Mouse (Mus musculus): ENCODE results near the gene Lage3. TPM values are rescaled to one million over a fixed set of nuclear protein-coding genes. Genes with fewer than 3 reads are reported as not detected.

The Lage3 gene
- polyA plus RNA-seq, 2 experiments, result 51.9 to 57.5 TPM

- peak; percentile 96 for ATAC-seq (ENCODE audit: insufficient read depth)
- TF ChIP-seq EP300 (IDR thresholded peaks at IDR 0.05; ENCODE audit: low read depth), result no peak
- no peak for TF ChIP-seq CTCF (IDR thresholded peaks at IDR 0.05; ENCODE audit: low read depth)
- peak within 1 kb of the TSS; percentile 74 to 76 for H3K4me3 ChIP-seq (ENCODE audit: insufficient read depth in 1 of 2, low read depth in 2 of 2, low read length in 2 of 2)
- peak within 1 kb of the TSS; percentile 71 for H3K27ac ChIP-seq
- H3K4me1 ChIP-seq (replicated peaks; ENCODE audit: control insufficient read depth in 2 of 2, insufficient read depth in 2 of 2, low read length in 1 of 2), result peaks cover 0 to 15% of the 10 kb centered on the region in 2 experiments; a peak in 3 of 4 replicates
- H3K9ac ChIP-seq (replicated peaks), result peak within 1 kb of the TSS; percentile 84
- no peaks in the 10 kb centered on the region for H3K9me3 ChIP-seq (ENCODE audit: control insufficient read depth, low read length)
- H3K36me3 ChIP-seq (replicated peaks; ENCODE audit: control insufficient read depth, insufficient read depth, low read depth), result peaks cover 7% of the 10 kb centered on the region
- peak within 1 kb of the TSS; percentile 87 for H3K4me2 ChIP-seq (ENCODE audit: low read depth)
- no peaks in the 10 kb centered on the region for H3K27me3 ChIP-seq (ENCODE audit: control insufficient read depth, insufficient read depth, low read length)
- 14% methylated on average over 59 of the region's 59 CpGs for WGBS (ENCODE audit: insufficient replicate concordance)
- peak; percentile 74 to 76 (median 75) for DNase-seq (ENCODE audit: low read depth in 3 of 3, low spot score in 3 of 3)
Measured at GRCm38 (mm10) chrX:74312540-74313464, 40.6 kb downstream of the Lage3 start, which contains the start of gene Fam50a. Gene Fam50a (plus strand): TSS chrX:74313033.

GRCm38 (mm10) chrX:74304867-74305700, 48.3 kb downstream of the Lage3 start, which contains the start of gene Gdi1:
Gene Gdi1 (plus strand): TSS chrX:74304998.
- H3K36me3 ChIP-seq (replicated peaks; ENCODE audit: control insufficient read depth, insufficient read depth, low read depth), result peaks cover 27% of the 10 kb centered on the region
- peak within 1 kb of the TSS; percentile 74 for H3K9ac ChIP-seq (replicated peaks)
- ATAC-seq (ENCODE audit: insufficient read depth), result peak; percentile 88
- H3K4me3 ChIP-seq (ENCODE audit: insufficient read depth in 1 of 2, low read depth in 2 of 2, low read length in 2 of 2), result peak within 1 kb of the TSS; percentile 70 to 99
- peak; percentile 52 to 66 (median 66) for DNase-seq (ENCODE audit: low read depth in 3 of 3, low spot score in 3 of 3)
- WGBS (ENCODE audit: insufficient replicate concordance), result 8% methylated on average over 40 of the region's 41 CpGs
- H3K9me3 ChIP-seq (ENCODE audit: control insufficient read depth, low read length), result no peaks in the 10 kb centered on the region
- peak within 1 kb of the TSS; percentile 76 for H3K4me2 ChIP-seq (ENCODE audit: low read depth)
- H3K27me3 ChIP-seq (ENCODE audit: control insufficient read depth, insufficient read depth, low read length), result no peaks in the 10 kb centered on the region
- TF ChIP-seq EP300 (IDR thresholded peaks at IDR 0.05; ENCODE audit: low read depth), result peak; percentile 24; the same call in 1 of the 2 replicates
- TF ChIP-seq CTCF (IDR thresholded peaks at IDR 0.05; ENCODE audit: low read depth), result peak; percentile 36
- H3K4me1 ChIP-seq (replicated peaks; ENCODE audit: control insufficient read depth in 2 of 2, insufficient read depth in 2 of 2, low read length in 1 of 2), result peaks cover 0 to 3% of the 10 kb centered on the region in 2 experiments; a peak in 2 of 4 replicates
- peak within 1 kb of the TSS; percentile 70 for H3K27ac ChIP-seq

Small RNA genes lying within 50 kb of the gene (microRNA-seq; reads per million reads assigned to microRNA genes)
- gene Mir7092, result 1.3 reads per million

Other genes with a start within 250 kb of the Lage3 start
- not detected in 2 replicates for gene Opn1mw, start 226.2 kb downstream of the Lage3 start, polyA plus RNA-seq (2012; rRNA removed)
- not detected in 2 replicates for gene Opn1mw, start 226.2 kb downstream of the Lage3 start, polyA plus RNA-seq (2014; fragmentation: Nextera tagmentation; extraction: Ambion mirVana)
- gene Mecp2, start 218.3 kb downstream of the Lage3 start, polyA plus RNA-seq (2012; rRNA removed), result 2.2 and 3.2 TPM in 2 replicates
- gene Mecp2, start 218.3 kb downstream of the Lage3 start, polyA plus RNA-seq (2014; fragmentation: Nextera tagmentation; extraction: Ambion mirVana), result 4.4 and 6.0 TPM in 2 replicates
- not detected in 2 replicates for gene Tex28, start 185.8 kb downstream of the Lage3 start, polyA plus RNA-seq (2012; rRNA removed)
- gene Tex28, start 185.8 kb downstream of the Lage3 start, polyA plus RNA-seq (2014; fragmentation: Nextera tagmentation; extraction: Ambion mirVana), result not detected in 2 replicates
- gene Tktl1, start 176.4 kb downstream of the Lage3 start, polyA plus RNA-seq (2012; rRNA removed), result not detected in 2 replicates
- gene Tktl1, start 176.4 kb downstream of the Lage3 start, polyA plus RNA-seq (2014; fragmentation: Nextera tagmentation; extraction: Ambion mirVana), result not detected in 2 replicates
- 56.3 and 69.6 TPM in 2 replicates for gene Flna, start 103.8 kb downstream of the Lage3 start, polyA plus RNA-seq (2012; rRNA removed)
- 36.6 and 39.2 TPM in 2 replicates for gene Flna, start 103.8 kb downstream of the Lage3 start, polyA plus RNA-seq (2014; fragmentation: Nextera tagmentation; extraction: Ambion mirVana)
- gene Emd, start 98.9 kb downstream of the Lage3 start, polyA plus RNA-seq (2012; rRNA removed), result 27.3 and 43.6 TPM in 2 replicates
- 9.4 and 11.1 TPM in 2 replicates for gene Emd, start 98.9 kb downstream of the Lage3 start, polyA plus RNA-seq (2014; fragmentation: Nextera tagmentation; extraction: Ambion mirVana)
- 942 and 1,216 TPM in 2 replicates for gene Rpl10, start 82.8 kb downstream of the Lage3 start, polyA plus RNA-seq (2012; rRNA removed)
- 522 and 532 TPM in 2 replicates for gene Rpl10, start 82.8 kb downstream of the Lage3 start, polyA plus RNA-seq (2014; fragmentation: Nextera tagmentation; extraction: Ambion mirVana)
- gene Taz, start 71.7 kb downstream of the Lage3 start, polyA plus RNA-seq (2012; rRNA removed), result 16.1 and 18.7 TPM in 2 replicates
- 18.7 and 21.6 TPM in 2 replicates for gene Taz, start 71.7 kb downstream of the Lage3 start, polyA plus RNA-seq (2014; fragmentation: Nextera tagmentation; extraction: Ambion mirVana)
- 19.5 and 22.6 TPM in 2 replicates for gene Dnase1l1, start 71.3 kb downstream of the Lage3 start, polyA plus RNA-seq (2012; rRNA removed)
- 20.9 and 23.8 TPM in 2 replicates for gene Dnase1l1, start 71.3 kb downstream of the Lage3 start, polyA plus RNA-seq (2014; fragmentation: Nextera tagmentation; extraction: Ambion mirVana)
- 64.7 and 69.6 TPM in 2 replicates for gene Atp6ap1, start 56.5 kb downstream of the Lage3 start, polyA plus RNA-seq (2012; rRNA removed)
- 54.1 and 60.6 TPM in 2 replicates for gene Atp6ap1, start 56.5 kb downstream of the Lage3 start, polyA plus RNA-seq (2014; fragmentation: Nextera tagmentation; extraction: Ambion mirVana)
- gene Gdi1, start 48.6 kb downstream of the Lage3 start, polyA plus RNA-seq (2012; rRNA removed), result 95.0 and 105 TPM in 2 replicates
- gene Gdi1, start 48.6 kb downstream of the Lage3 start, polyA plus RNA-seq (2014; fragmentation: Nextera tagmentation; extraction: Ambion mirVana), result 31.9 and 35.5 TPM in 2 replicates
- gene Fam50a, start 40.6 kb downstream of the Lage3 start, polyA plus RNA-seq (2012; rRNA removed), result 8.2 and 21.3 TPM in 2 replicates
- gene Fam50a, start 40.6 kb downstream of the Lage3 start, polyA plus RNA-seq (2014; fragmentation: Nextera tagmentation; extraction: Ambion mirVana), result 20.7 and 26.4 TPM in 2 replicates
- gene Plxna3, start 24.6 kb downstream of the Lage3 start, polyA plus RNA-seq (2012; rRNA removed), result 2.9 and 3.9 TPM in 2 replicates
- 0.51 and 1.0 TPM in 2 replicates for gene Plxna3, start 24.6 kb downstream of the Lage3 start, polyA plus RNA-seq (2014; fragmentation: Nextera tagmentation; extraction: Ambion mirVana)
- gene Ubl4a, start 19.6 kb upstream of the Lage3 start, polyA plus RNA-seq (2012; rRNA removed), result 19.2 and 19.7 TPM in 2 replicates
- 45.5 and 49.1 TPM in 2 replicates for gene Ubl4a, start 19.6 kb upstream of the Lage3 start, polyA plus RNA-seq (2014; fragmentation: Nextera tagmentation; extraction: Ambion mirVana)
- 4.5 and 5.1 TPM in 2 replicates for gene Slc10a3, start 19.7 kb upstream of the Lage3 start, polyA plus RNA-seq (2012; rRNA removed)
- 6.5 and 6.9 TPM in 2 replicates for gene Slc10a3, start 19.7 kb upstream of the Lage3 start, polyA plus RNA-seq (2014; fragmentation: Nextera tagmentation; extraction: Ambion mirVana)
- 7.5 and 7.8 TPM in 2 replicates for gene Fam3a, start 39.7 kb upstream of the Lage3 start, polyA plus RNA-seq (2012; rRNA removed)
- 7.1 and 7.5 TPM in 2 replicates for gene Fam3a, start 39.7 kb upstream of the Lage3 start, polyA plus RNA-seq (2014; fragmentation: Nextera tagmentation; extraction: Ambion mirVana)
- 6.9 and 13.2 TPM in 2 replicates for gene Ikbkg, start 39.7 kb upstream of the Lage3 start, polyA plus RNA-seq (2012; rRNA removed)
- 18.5 and 23.0 TPM in 2 replicates for gene Ikbkg, start 39.7 kb upstream of the Lage3 start, polyA plus RNA-seq (2014; fragmentation: Nextera tagmentation; extraction: Ambion mirVana)
- gene G6pdx, start 75.6 kb upstream of the Lage3 start, polyA plus RNA-seq (2012; rRNA removed), result 26.3 and 28.7 TPM in 2 replicates
- gene G6pdx, start 75.6 kb upstream of the Lage3 start, polyA plus RNA-seq (2014; fragmentation: Nextera tagmentation; extraction: Ambion mirVana), result 44.7 and 49.5 TPM in 2 replicates
- gene Gm6880, start 127.8 kb upstream of the Lage3 start, polyA plus RNA-seq (2012; rRNA removed), result not detected in 2 replicates
- gene Gm6880, start 127.8 kb upstream of the Lage3 start, polyA plus RNA-seq (2014; fragmentation: Nextera tagmentation; extraction: Ambion mirVana), result not detected in 2 replicates
- not detected in 2 replicates for gene Olfr1326-ps1, start 221.3 kb upstream of the Lage3 start, polyA plus RNA-seq (2012; rRNA removed)
- not detected in 2 replicates for gene Olfr1326-ps1, start 221.3 kb upstream of the Lage3 start, polyA plus RNA-seq (2014; fragmentation: Nextera tagmentation; extraction: Ambion mirVana)
- not detected in 2 replicates for gene Olfr1325, start 239.1 kb upstream of the Lage3 start, polyA plus RNA-seq (2012; rRNA removed)
- gene Olfr1325, start 239.1 kb upstream of the Lage3 start, polyA plus RNA-seq (2014; fragmentation: Nextera tagmentation; extraction: Ambion mirVana), result not detected in 2 replicates